Mouse (Mus musculus) forebrain, embryonic 13.5 days (tissue): ENCODE data around the gene Chmp5. TPM values are rescaled to one million over a fixed set of nuclear protein-coding genes. Genes with fewer than 3 reads are reported as not detected.
"Not testable (repeated sequence)": the region's sequence is repeated elsewhere in the genome, so short reads cannot be mapped to it uniquely, and the experiment has no call there.

Source experiments
- ATAC-seq: fragments of 200-750 bp; cut with Nextera tagmentation; 2 replicates; pipeline ENCODE4 v1.8.0; 2017
- H3K27ac ChIP-seq: fragments of 300-500 bp; sonication (generic); 2 replicates; pipeline ENCODE4 v1.5.1; 2015; ENCODE audit warnings: inconsistent platforms, mild to moderate bottlenecking, moderate library complexity
- H3K27me3 ChIP-seq: fragments of 300-500 bp; sonication (generic); 2 replicates; pipeline ENCODE4 v1.6.1; 2015; ENCODE audit warnings: mild to moderate bottlenecking, inconsistent platforms
- H3K36me3 ChIP-seq: fragments of 300-500 bp; sonication (generic); 2 replicates; pipeline ENCODE4 v1.6.1; 2015; ENCODE audit warnings: mild to moderate bottlenecking, inconsistent platforms; ENCODE audit not compliant: poor library complexity, severe bottlenecking
- H3K4me1 ChIP-seq: fragments of 300-500 bp; sonication (generic); 2 replicates; pipeline ENCODE4 v1.6.1; 2015; ENCODE audit warnings: inconsistent platforms
- H3K4me2 ChIP-seq: fragments of 300-500 bp; sonication (generic); 2 replicates; pipeline ENCODE4 v1.6.1; 2015; ENCODE audit warnings: inconsistent platforms, mild to moderate bottlenecking, moderate library complexity
- H3K4me3 ChIP-seq: fragments of 300-500 bp; sonication (generic); 2 replicates; pipeline ENCODE4 v1.5.1; 2015; ENCODE audit warnings: mild to moderate bottlenecking, inconsistent platforms
- H3K9ac ChIP-seq: fragments of 300-500 bp; sonication (generic); 2 replicates; pipeline ENCODE4 v1.6.1; 2015; ENCODE audit warnings: mild to moderate bottlenecking, inconsistent platforms
- H3K9me3 ChIP-seq: fragments of 300-500 bp; sonication (generic); replicated peaks from 2 replicates; pipeline ENCODE4 v1.6.1; 2016; ENCODE audit warnings: inconsistent platforms
- WGBS: fragments of 180-500 bp; shearing (Covaris S2); methylation state at CpG from one replicate; pipeline ENCODE4 v1.1.7; 2015; 5-methylcytosine and 5-hydroxymethylcytosine counted together
- polyA plus RNA-seq: library from polyadenylated mRNA; unstranded; fragments of >200 nt; fragmentation: Nextera tagmentation; extraction: Ambion mirVana; gene quantifications from 2 replicates; pipeline ENCODE4 v1.2.1, GENCODE M21; 2015

The Chmp5 gene
- polyA plus RNA-seq, 1 experiment from 2014 or later: 179 TPM

GRCm38 (mm10) chr4:40921288-40921687, 26.9 kb upstream of the Chmp5 start:
- no peak overlapping the region for H3K4me2 ChIP-seq
- 0 out of 2 replicates have a peak, but pooled peaks cover 5% of the 10 kb centered on the region for H3K9me3 ChIP-seq
- H3K4me1 ChIP-seq: no peaks in the 10 kb centered on the region
- H3K9ac ChIP-seq: no peak overlapping the region
- 80% methylated on average over 3 of the region's 3 CpGs for WGBS
- H3K4me3 ChIP-seq: no peak overlapping the region
- ATAC-seq: no peak
- no peaks in the 10 kb centered on the region for H3K27me3 ChIP-seq
- no peaks in the 10 kb centered on the region for H3K36me3 ChIP-seq
- H3K27ac ChIP-seq: no peak overlapping the region

GRCm38 (mm10) chr4:40923087-40923651, 25.0 kb upstream of the Chmp5 start:
- Histone ChIP-seq H3K4me3 (no peak overlapping the region), H3K4me1 (no peaks in the 10 kb centered on the region), H3K27ac (no peak overlapping the region), H3K36me3 (no peaks in the 10 kb centered on the region), H3K9ac (no peak overlapping the region), H3K4me2 (no peak overlapping the region), H3K9me3 (no peaks in the 10 kb centered on the region), H3K27me3 (no peaks in the 10 kb centered on the region)
- ATAC-seq: no peak
- 85% methylated on average over 6 of the region's 6 CpGs for WGBS

GRCm38 (mm10) chr4:40925568-40925967, 22.6 kb upstream of the Chmp5 start:
- Histone ChIP-seq H3K9me3 (no peaks in the 10 kb centered on the region), H3K27ac (no peak overlapping the region), H3K4me3 (no peak overlapping the region), H3K9ac (no peak overlapping the region), H3K4me2 (no peak overlapping the region), H3K27me3 (no peaks in the 10 kb centered on the region), H3K36me3 (no peaks in the 10 kb centered on the region), H3K4me1 (no peaks in the 10 kb centered on the region)
- WGBS: 51% methylated on average over 3 of the region's 3 CpGs
- no peak for ATAC-seq

GRCm38 (mm10) chr4:40929046-40929445, 19.2 kb upstream of the Chmp5 start:
- H3K4me2 ChIP-seq: no peak overlapping the region
- H3K4me1 ChIP-seq: no peaks in the 10 kb centered on the region
- no peaks in the 10 kb centered on the region for H3K9me3 ChIP-seq
- no peak for ATAC-seq
- H3K27me3 ChIP-seq: no peaks in the 10 kb centered on the region
- WGBS: 92% methylated on average over 7 of the region's 7 CpGs
- H3K9ac ChIP-seq: no peak overlapping the region
- H3K27ac ChIP-seq: no peak overlapping the region
- no peak overlapping the region for H3K4me3 ChIP-seq
- peaks cover 20% of the 10 kb centered on the region for H3K36me3 ChIP-seq

GRCm38 (mm10) chr4:40933694-40934093, 14.5 kb upstream of the Chmp5 start:
- no peak for ATAC-seq
- 96% methylated on average over 5 of the region's 5 CpGs for WGBS
- peaks cover 62% of the 10 kb centered on the region for H3K36me3 ChIP-seq

GRCm38 (mm10) chr4:40934369-40934768, 13.8 kb upstream of the Chmp5 start:
- H3K36me3 ChIP-seq: peaks cover 68% of the 10 kb centered on the region
- H3K4me1 ChIP-seq, H3K27ac ChIP-seq, H3K4me3 ChIP-seq, H3K27me3 ChIP-seq, H3K9me3 ChIP-seq, H3K9ac ChIP-seq, ATAC-seq, H3K4me2 ChIP-seq: not testable (repeated sequence)
- 91% methylated on average over 3 of the region's 3 CpGs for WGBS

More at GRCm38 (mm10) chr4:40933694-40934093, 14.5 kb upstream of the Chmp5 start:
- H3K27ac ChIP-seq: no peak overlapping the region
- H3K9me3 ChIP-seq: no peaks in the 10 kb centered on the region
- no peak overlapping the region for H3K9ac ChIP-seq
- H3K4me2 ChIP-seq: no peak overlapping the region
- no peaks in the 10 kb centered on the region for H3K4me1 ChIP-seq
- no peaks in the 10 kb centered on the region for H3K27me3 ChIP-seq
- no peak overlapping the region for H3K4me3 ChIP-seq

- Histone ChIP-seq H3K9ac (no peak overlapping the region), H3K27me3 (no peaks in the 10 kb centered on the region), H3K9me3 (0 out of 2 replicates have a peak, but pooled peaks cover 11% of the 10 kb centered on the region), H3K4me3 (no peak overlapping the region), H3K36me3 (peaks cover 88% of the 10 kb centered on the region), H3K4me1 (no peaks in the 10 kb centered on the region), H3K4me2 (no peak overlapping the region), H3K27ac (no peak overlapping the region)
- 90% methylated on average over 9 of the region's 9 CpGs for WGBS
- ATAC-seq: peak; percentile 13; the same call in 1 of the 2 replicates
Observed at GRCm38 (mm10) chr4:40936175-40936839, 11.9 kb upstream of the Chmp5 start.

- no peak for ATAC-seq
- no peak overlapping the region for H3K4me2 ChIP-seq
- H3K4me1 ChIP-seq: no peaks in the 10 kb centered on the region
- H3K27me3 ChIP-seq: no peaks in the 10 kb centered on the region
- no peak overlapping the region for H3K4me3 ChIP-seq
- H3K27ac ChIP-seq: no peak overlapping the region
- 0 out of 2 replicates have a peak, but pooled peaks cover 11% of the 10 kb centered on the region for H3K9me3 ChIP-seq
- H3K36me3 ChIP-seq: peaks cover 95% of the 10 kb centered on the region
- no peak overlapping the region for H3K9ac ChIP-seq
- 95% methylated on average over 5 of the region's 5 CpGs for WGBS
Observed at GRCm38 (mm10) chr4:40938793-40939192, 9.4 kb upstream of the Chmp5 start.

GRCm38 (mm10) chr4:40943651-40944050, 4.6 kb upstream of the Chmp5 start:
- Histone ChIP-seq H3K4me2 (no peak overlapping the region), H3K9ac (no peak overlapping the region), H3K4me1 (peaks cover 16% of the 10 kb centered on the region), H3K4me3 (no peak overlapping the region), H3K27ac (no peak overlapping the region), H3K9me3 (0 out of 2 replicates have a peak, but pooled peaks cover 11% of the 10 kb centered on the region), H3K27me3 (no peaks in the 10 kb centered on the region), H3K36me3 (peaks cover 72% of the 10 kb centered on the region)
- no peak for ATAC-seq
- 96% methylated on average over 5 of the region's 5 CpGs for WGBS

GRCm38 (mm10) chr4:40946516-40947121, 1.6 kb upstream of the Chmp5 start:
- peak overlapping the region; percentile 87; the same call in 1 of the 2 replicates for H3K9ac ChIP-seq
- H3K4me1 ChIP-seq: peaks cover 25% of the 10 kb centered on the region
- no peaks in the 10 kb centered on the region for H3K27me3 ChIP-seq
- H3K27ac ChIP-seq: no peak overlapping the region
- peak overlapping the region; percentile 86 for H3K4me3 ChIP-seq
- peaks cover 51% of the 10 kb centered on the region for H3K36me3 ChIP-seq
- 88% methylated on average over 7 of the region's 7 CpGs for WGBS
- peak overlapping the region; percentile 88 for H3K4me2 ChIP-seq
- no peak for ATAC-seq
- H3K9me3 ChIP-seq: no peaks in the 10 kb centered on the region

- no peak for ATAC-seq
- peak overlapping the region; percentile 78 for H3K27ac ChIP-seq
- H3K36me3 ChIP-seq: peaks cover 50% of the 10 kb centered on the region
- H3K9ac ChIP-seq: peak overlapping the region; percentile 87
- H3K4me2 ChIP-seq: peak overlapping the region; percentile 88
- H3K27me3 ChIP-seq: no peaks in the 10 kb centered on the region
- H3K9me3 ChIP-seq: no peaks in the 10 kb centered on the region
- peak overlapping the region; percentile 86 for H3K4me3 ChIP-seq
- under 1% methylated on average over 38 of the region's 40 CpGs for WGBS
- H3K4me1 ChIP-seq: peaks cover 25% of the 10 kb centered on the region
Observed at GRCm38 (mm10) chr4:40947565-40948159, 545 bp upstream of the Chmp5 start.

GRCm38 (mm10) chr4:40953521-40953920, 5.3 kb downstream of the Chmp5 start:
- H3K36me3 ChIP-seq: peaks cover 72% of the 10 kb centered on the region
- H3K9me3 ChIP-seq: no peaks in the 10 kb centered on the region
- no peak overlapping the region for H3K4me2 ChIP-seq
- H3K27me3 ChIP-seq: no peaks in the 10 kb centered on the region
- ATAC-seq: no peak
- peaks cover 10% of the 10 kb centered on the region for H3K4me1 ChIP-seq
- no peak overlapping the region for H3K9ac ChIP-seq
- H3K27ac ChIP-seq: no peak overlapping the region
- WGBS: 92% methylated on average over 1 of the region's 1 CpGs
- no peak overlapping the region for H3K4me3 ChIP-seq
